Mouse (Mus musculus): ENCODE measurements around the gene Pkd1l2. TPM values are rescaled to one million over a fixed set of nuclear protein-coding genes. Genes with fewer than 3 reads are reported as not detected.

Gene Pkd1l2
- total RNA-seq (2021), result under 1 TPM; 0.18 to 0.23 TPM
- long read RNA-seq, experiment 1, result 0 reads
- long read RNA-seq, experiment 2, result 0 reads

GRCm38 (mm10) chr8:117082399-117082872 lies at the start of gene Pkd1l2:
Gene Pkd1l2 (minus strand): TSS chr8:117082449.
- H3K4me3 ChIP-seq, result no peak within 1 kb of the TSS
- no peak for TF ChIP-seq CTCF (IDR thresholded peaks at IDR 0.05)
- no peak for DNase-seq (ENCODE audit: extremely low spot score in 1 of 2, low spot score in 2 of 2)
- intact Hi-C loops (cut with DNase I), result no loop called here
- H3K27ac ChIP-seq, result no peak within 1 kb of the TSS

GRCm38 (mm10) chr8:117127063-117127462 lies 44.8 kb upstream of the Pkd1l2 start:
- Histone ChIP-seq H3K27ac (no peak overlapping the region), H3K4me3 (no peak overlapping the region)
- intact Hi-C loops (cut with DNase I), result no loop called here
- no peak for DNase-seq (ENCODE audit: extremely low spot score in 1 of 2, low spot score in 2 of 2)
- peak; percentile 19; the same call in 1 of the 2 replicates for TF ChIP-seq CTCF (IDR thresholded peaks at IDR 0.05)

- Histone ChIP-seq H3K27ac (no peak overlapping the region), H3K4me3 (no peak overlapping the region)
- intact Hi-C loops (cut with DNase I), result no loop called here
- TF ChIP-seq CTCF (IDR thresholded peaks at IDR 0.05), result no peak
- no peak for DNase-seq (ENCODE audit: extremely low spot score in 1 of 2, low spot score in 2 of 2)
Measured at GRCm38 (mm10) chr8:117126411-117126810, 44.2 kb upstream of the Pkd1l2 start.

GRCm38 (mm10) chr8:117125854-117126253 lies 43.6 kb upstream of the Pkd1l2 start:
- DNase-seq (ENCODE audit: extremely low spot score in 1 of 2, low spot score in 2 of 2), result no peak
- intact Hi-C loops (cut with DNase I), result no loop called here

GRCm38 (mm10) chr8:117123850-117124633 lies 41.8 kb upstream of the Pkd1l2 start:
- DNase-seq (ENCODE audit: extremely low spot score in 1 of 2, low spot score in 2 of 2), result no peak
- H3K27ac ChIP-seq, result no peak overlapping the region
- intact Hi-C loops (cut with DNase I), result no loop called here
- H3K4me3 ChIP-seq, result no peak overlapping the region
- no peak for TF ChIP-seq CTCF (IDR thresholded peaks at IDR 0.05)

More at GRCm38 (mm10) chr8:117125854-117126253, 43.6 kb upstream of the Pkd1l2 start:
- TF ChIP-seq CTCF (IDR thresholded peaks at IDR 0.05), result no peak
- Histone ChIP-seq H3K27ac (no peak overlapping the region), H3K4me3 (no peak overlapping the region)

GRCm38 (mm10) chr8:117121277-117121676 lies 39.0 kb upstream of the Pkd1l2 start:
- TF ChIP-seq CTCF (IDR thresholded peaks at IDR 0.05), result no peak
- no peak for DNase-seq (ENCODE audit: extremely low spot score in 1 of 2, low spot score in 2 of 2)
- H3K4me3 ChIP-seq, result no peak overlapping the region
- H3K27ac ChIP-seq, result no peak overlapping the region
- intact Hi-C loops (cut with DNase I), result no loop called here

- Histone ChIP-seq H3K4me3 (no peak overlapping the region), H3K27ac (no peak overlapping the region)
- TF ChIP-seq CTCF (IDR thresholded peaks at IDR 0.05), result no peak
- intact Hi-C loops (cut with DNase I), result no loop called here
- DNase-seq (ENCODE audit: extremely low spot score in 1 of 2, low spot score in 2 of 2), result no peak
Measured at GRCm38 (mm10) chr8:117118409-117118808, 36.2 kb upstream of the Pkd1l2 start.

- DNase-seq (ENCODE audit: extremely low spot score in 1 of 2, low spot score in 2 of 2), result no peak
- H3K4me3 ChIP-seq, result no peak overlapping the region
- H3K27ac ChIP-seq, result no peak overlapping the region
- TF ChIP-seq CTCF (IDR thresholded peaks at IDR 0.05), result no peak
- intact Hi-C loops (cut with DNase I), result no loop called here
Measured at GRCm38 (mm10) chr8:117116534-117116933, 34.3 kb upstream of the Pkd1l2 start.

- TF ChIP-seq CTCF (IDR thresholded peaks at IDR 0.05), result no peak
- no peak overlapping the region for H3K4me3 ChIP-seq
Measured at GRCm38 (mm10) chr8:117115676-117116446, 33.6 kb upstream of the Pkd1l2 start.

GRCm38 (mm10) chr8:117115094-117115493 lies 32.8 kb upstream of the Pkd1l2 start:
- Histone ChIP-seq H3K4me3 (no peak overlapping the region), H3K27ac (no peak overlapping the region)
- no peak for DNase-seq (ENCODE audit: extremely low spot score in 1 of 2, low spot score in 2 of 2)
- intact Hi-C loops (cut with DNase I), result no loop called here
- TF ChIP-seq CTCF (IDR thresholded peaks at IDR 0.05), result no peak

More at GRCm38 (mm10) chr8:117115676-117116446, 33.6 kb upstream of the Pkd1l2 start:
- intact Hi-C loops (cut with DNase I), result no loop called here
- no peak for DNase-seq (ENCODE audit: extremely low spot score in 1 of 2, low spot score in 2 of 2)
- H3K27ac ChIP-seq, result no peak overlapping the region

- no peak for DNase-seq (ENCODE audit: extremely low spot score in 1 of 2, low spot score in 2 of 2)
- TF ChIP-seq CTCF (IDR thresholded peaks at IDR 0.05), result no peak
- intact Hi-C loops (cut with DNase I), result no loop called here
- Histone ChIP-seq H3K4me3 (no peak overlapping the region), H3K27ac (no peak overlapping the region)
Measured at GRCm38 (mm10) chr8:117112261-117112660, 30.0 kb upstream of the Pkd1l2 start.

GRCm38 (mm10) chr8:117111641-117112040 lies 29.4 kb upstream of the Pkd1l2 start:
- Histone ChIP-seq H3K4me3 (no peak overlapping the region), H3K27ac (no peak overlapping the region)
- intact Hi-C loops (cut with DNase I), result no loop called here
- no peak for TF ChIP-seq CTCF (IDR thresholded peaks at IDR 0.05)
- DNase-seq (ENCODE audit: extremely low spot score in 1 of 2, low spot score in 2 of 2), result no peak
